Mouse (Mus musculus): ENCODE data around the gene Olfr291. TPM values are rescaled to one million over a fixed set of nuclear protein-coding genes. Genes with fewer than 3 reads are reported as not detected.

Gene Olfr291
- total RNA-seq (2014; fragmentation: Nextera tagmentation) (not detected in 2 replicates), total RNA-seq (2017) (0.12 and 0.16 TPM in 2 replicates), polyA plus RNA-seq (2012) (not detected in 2 replicates)

- Histone ChIP-seq H3K36me3 (replicated peaks) (no peaks in the 10 kb centered on the region), H3K27me3 (ENCODE audit: insufficient read depth, low read length) (no peaks in the 10 kb centered on the region), H3K9me3 (replicated peaks) (no peaks in the 10 kb centered on the region), H3K4me3 (ENCODE audit: low read depth, low read length) (no peak within 1 kb of the TSS), H3K4me1 (ENCODE audit: insufficient read depth, low read depth, low read length) (no peaks in the 10 kb centered on the region)
- DNase-seq (ENCODE audit: low spot score) (no peak), ATAC-seq (ENCODE audit: extremely low read depth, insufficient number of reproducible peaks, low FRiP score, poor library complexity, severe bottlenecking) (no peak)
- TF ChIP-seq GATA1 (IDR thresholded peaks at IDR 0.05; ENCODE audit: borderline replicate concordance, low read length) (no peak), TAL1 (conservative IDR thresholded peaks at IDR 0.05; ENCODE audit: low read depth, low read length) (no peak), POLR2AphosphoS5 (IDR thresholded peaks at IDR 0.05; ENCODE audit: insufficient replicate concordance, low read depth, low read length) (no peak), GATA2 (IDR thresholded peaks at IDR 0.05; ENCODE audit: borderline replicate concordance, low read depth, low read length) (no peak), CTCF (IDR thresholded peaks at IDR 0.05; ENCODE audit: low read depth, low read length) (no peak)
Measured at GRCm38 (mm10) chr7:84853253-84853652, at the start of gene Olfr291. Gene Olfr291, plus strand, starts transcription at chr7:84853553.

DNA sequence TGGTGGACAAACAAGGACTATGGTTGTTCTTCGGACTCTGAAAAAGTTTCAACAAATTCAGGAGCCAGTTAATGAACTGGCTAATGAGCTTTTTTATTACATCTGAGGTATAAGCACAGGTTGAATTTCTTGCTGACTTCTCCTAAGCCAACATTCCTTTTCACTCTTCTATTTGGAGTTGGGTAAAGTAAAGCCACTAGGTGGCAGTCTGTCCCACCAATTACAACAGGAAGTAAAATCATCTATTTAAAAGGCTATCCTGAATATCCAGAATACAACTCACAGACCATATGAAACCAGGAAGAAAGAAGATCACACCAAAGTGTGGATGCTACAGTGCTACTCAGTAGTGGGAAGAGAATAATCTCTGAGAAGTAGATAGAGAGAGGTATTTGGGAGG, 48.1 kb upstream of the Olfr291 start:
- Histone ChIP-seq H3K4me3 (ENCODE audit: low read depth, low read length) (no peak overlapping the region), H3K36me3 (replicated peaks) (no peaks in the 10 kb centered on the region), H3K9me3 (replicated peaks) (no peaks in the 10 kb centered on the region), H3K4me1 (ENCODE audit: insufficient read depth, low read depth, low read length) (0 out of 2 replicates have a peak, but pooled peaks cover 2% of the 10 kb centered on the region), H3K27me3 (ENCODE audit: insufficient read depth, low read length) (peaks cover 5% of the 10 kb centered on the region; the same call in 1 of the 2 replicates)
- TF ChIP-seq GATA1 (IDR thresholded peaks at IDR 0.05; ENCODE audit: borderline replicate concordance, low read length) (no peak), POLR2AphosphoS5 (IDR thresholded peaks at IDR 0.05; ENCODE audit: insufficient replicate concordance, low read depth, low read length) (no peak), CTCF (IDR thresholded peaks at IDR 0.05; ENCODE audit: low read depth, low read length) (no peak), GATA2 (IDR thresholded peaks at IDR 0.05; ENCODE audit: borderline replicate concordance, low read depth, low read length) (no peak), TAL1 (conservative IDR thresholded peaks at IDR 0.05; ENCODE audit: low read depth, low read length) (no peak)
- DNase-seq (ENCODE audit: low spot score) (no peak), ATAC-seq (ENCODE audit: extremely low read depth, insufficient number of reproducible peaks, low FRiP score, poor library complexity, severe bottlenecking) (no peak)

GRCm38 (mm10) chr7:84806159-84806558, 47.2 kb upstream of the Olfr291 start:
- Histone ChIP-seq H3K27me3 (ENCODE audit: insufficient read depth, low read length) (peaks cover 5% of the 10 kb centered on the region; the same call in 1 of the 2 replicates), H3K4me3 (ENCODE audit: low read depth, low read length) (no peak overlapping the region), H3K4me1 (ENCODE audit: insufficient read depth, low read depth, low read length) (0 out of 2 replicates have a peak, but pooled peaks cover 2% of the 10 kb centered on the region), H3K9me3 (replicated peaks) (no peaks in the 10 kb centered on the region), H3K36me3 (replicated peaks) (no peaks in the 10 kb centered on the region)
- DNase-seq (ENCODE audit: low spot score) (no peak), ATAC-seq (ENCODE audit: extremely low read depth, insufficient number of reproducible peaks, low FRiP score, poor library complexity, severe bottlenecking) (no peak)
- TF ChIP-seq GATA1 (IDR thresholded peaks at IDR 0.05; ENCODE audit: borderline replicate concordance, low read length) (no peak), CTCF (IDR thresholded peaks at IDR 0.05; ENCODE audit: low read depth, low read length) (no peak), GATA2 (IDR thresholded peaks at IDR 0.05; ENCODE audit: borderline replicate concordance, low read depth, low read length) (no peak), TAL1 (conservative IDR thresholded peaks at IDR 0.05; ENCODE audit: low read depth, low read length) (no peak), POLR2AphosphoS5 (IDR thresholded peaks at IDR 0.05; ENCODE audit: insufficient replicate concordance, low read depth, low read length) (no peak)

- Histone ChIP-seq H3K27me3 (ENCODE audit: insufficient read depth, low read length) (no peaks in the 10 kb centered on the region), H3K9me3 (replicated peaks) (no peaks in the 10 kb centered on the region), H3K4me3 (ENCODE audit: low read depth, low read length) (no peak overlapping the region), H3K4me1 (ENCODE audit: insufficient read depth, low read depth, low read length) (no peaks in the 10 kb centered on the region), H3K36me3 (replicated peaks) (no peaks in the 10 kb centered on the region)
- DNase-seq (ENCODE audit: low spot score) (no peak), ATAC-seq (ENCODE audit: extremely low read depth, insufficient number of reproducible peaks, low FRiP score, poor library complexity, severe bottlenecking) (no peak)
- TF ChIP-seq GATA2 (IDR thresholded peaks at IDR 0.05; ENCODE audit: borderline replicate concordance, low read depth, low read length) (no peak), GATA1 (IDR thresholded peaks at IDR 0.05; ENCODE audit: borderline replicate concordance, low read length) (no peak), CTCF (IDR thresholded peaks at IDR 0.05; ENCODE audit: low read depth, low read length) (no peak), POLR2AphosphoS5 (IDR thresholded peaks at IDR 0.05; ENCODE audit: insufficient replicate concordance, low read depth, low read length) (no peak), TAL1 (conservative IDR thresholded peaks at IDR 0.05; ENCODE audit: low read depth, low read length) (no peak)
Measured at GRCm38 (mm10) chr7:84884530-84884929, 31.2 kb downstream of the Olfr291 start.

Other genes starting within 250 kb of the Olfr291 start
- gene Fah, start 246.8 kb upstream of the Olfr291 start, total RNA-seq (2014; fragmentation: Nextera tagmentation) = 6.4 and 7.3 TPM in 2 replicates
- gene Fah, start 246.8 kb upstream of the Olfr291 start, total RNA-seq (2017) = 1.7 and 2.4 TPM in 2 replicates
- 1.1 and 1.4 TPM in 2 replicates for gene Fah, start 246.8 kb upstream of the Olfr291 start, polyA plus RNA-seq (2012)
- gene Zfand6, start 163.6 kb upstream of the Olfr291 start, total RNA-seq (2014; fragmentation: Nextera tagmentation) = 134 and 164 TPM in 2 replicates
- 97.1 and 106 TPM in 2 replicates for gene Zfand6, start 163.6 kb upstream of the Olfr291 start, total RNA-seq (2017)
- gene Zfand6, start 163.6 kb upstream of the Olfr291 start, polyA plus RNA-seq (2012) = 21.1 and 23.1 TPM in 2 replicates
- not detected in 2 replicates for gene Vmn2r65, start 110.6 kb downstream of the Olfr291 start, total RNA-seq (2014; fragmentation: Nextera tagmentation)
- gene Vmn2r65, start 110.6 kb downstream of the Olfr291 start, total RNA-seq (2017) = 0.06 and 0.11 TPM in 2 replicates
- gene Vmn2r65, start 110.6 kb downstream of the Olfr291 start, polyA plus RNA-seq (2012) = not detected in 2 replicates
- gene Vmn2r66, start 158.7 kb downstream of the Olfr291 start, total RNA-seq (2014; fragmentation: Nextera tagmentation) = not detected in 2 replicates
- gene Vmn2r66, start 158.7 kb downstream of the Olfr291 start, total RNA-seq (2017) = 0.05 and 0.06 TPM in 2 replicates
- gene Vmn2r66, start 158.7 kb downstream of the Olfr291 start, polyA plus RNA-seq (2012) = not detected in 2 replicates